Mouse (Mus musculus) hindbrain, embryonic 15.5 days (tissue): ENCODE data around the gene Akap10. TPM values are rescaled to one million over a fixed set of nuclear protein-coding genes. Genes with fewer than 3 reads are reported as not detected.

Experiments used
- ATAC-seq: fragments of 200-750 bp; cut with Nextera tagmentation; 2 replicates; pipeline ENCODE4 v1.8.0; 2017; ENCODE audit warnings: low read depth, moderate number of reproducible peaks, moderate TSS enrichment; ENCODE audit not compliant: low FRiP score
- H3K27ac ChIP-seq: fragments of 300-500 bp; sonication (generic); replicated peaks from 2 replicates; pipeline ENCODE4 v1.5.1; 2015; ENCODE audit warnings: mild to moderate bottlenecking, inconsistent platforms
- H3K27me3 ChIP-seq: fragments of 300-500 bp; sonication (generic); 2 replicates; pipeline ENCODE4 v1.6.1; 2015; ENCODE audit warnings: control low read depth, inconsistent platforms
- H3K36me3 ChIP-seq: fragments of 300-500 bp; sonication (generic); 2 replicates; pipeline ENCODE4 v1.6.1; 2015; ENCODE audit warnings: control low read depth, inconsistent platforms
- H3K4me1 ChIP-seq: fragments of 300-500 bp; sonication (generic); replicated peaks from 2 replicates; pipeline ENCODE4 v1.6.1; 2015; ENCODE audit warnings: control low read depth, inconsistent platforms
- H3K4me2 ChIP-seq: fragments of 300-500 bp; sonication (generic); 2 replicates; pipeline ENCODE4 v1.6.1; 2015; ENCODE audit warnings: moderate library complexity, mild to moderate bottlenecking, inconsistent platforms
- H3K4me3 ChIP-seq: fragments of 300-500 bp; sonication (generic); 2 replicates; pipeline ENCODE4 v1.5.1; 2015; ENCODE audit warnings: mild to moderate bottlenecking, inconsistent platforms
- H3K9ac ChIP-seq: fragments of 300-500 bp; sonication (generic); 2 replicates; pipeline ENCODE4 v1.6.1; 2015; ENCODE audit warnings: inconsistent platforms
- H3K9me3 ChIP-seq: fragments of 300-500 bp; sonication (generic); 2 replicates; pipeline ENCODE4 v1.6.1; 2016; ENCODE audit warnings: control low read depth, inconsistent platforms
- WGBS: fragments of 180-500 bp; shearing (Covaris S2); methylation state at CpG from one replicate; pipeline ENCODE4 v1.1.7; 2015; 5-methylcytosine and 5-hydroxymethylcytosine counted together
- polyA plus RNA-seq: library from polyadenylated mRNA; unstranded; fragments of >200 nt; fragmentation: Nextera tagmentation; extraction: Ambion mirVana; gene quantifications from 2 replicates; pipeline ENCODE4 v1.2.1, GENCODE M21; 2015

Akap10 gene
- polyA plus RNA-seq, 1 experiment from 2014 or later: 12.9 TPM

DNA sequence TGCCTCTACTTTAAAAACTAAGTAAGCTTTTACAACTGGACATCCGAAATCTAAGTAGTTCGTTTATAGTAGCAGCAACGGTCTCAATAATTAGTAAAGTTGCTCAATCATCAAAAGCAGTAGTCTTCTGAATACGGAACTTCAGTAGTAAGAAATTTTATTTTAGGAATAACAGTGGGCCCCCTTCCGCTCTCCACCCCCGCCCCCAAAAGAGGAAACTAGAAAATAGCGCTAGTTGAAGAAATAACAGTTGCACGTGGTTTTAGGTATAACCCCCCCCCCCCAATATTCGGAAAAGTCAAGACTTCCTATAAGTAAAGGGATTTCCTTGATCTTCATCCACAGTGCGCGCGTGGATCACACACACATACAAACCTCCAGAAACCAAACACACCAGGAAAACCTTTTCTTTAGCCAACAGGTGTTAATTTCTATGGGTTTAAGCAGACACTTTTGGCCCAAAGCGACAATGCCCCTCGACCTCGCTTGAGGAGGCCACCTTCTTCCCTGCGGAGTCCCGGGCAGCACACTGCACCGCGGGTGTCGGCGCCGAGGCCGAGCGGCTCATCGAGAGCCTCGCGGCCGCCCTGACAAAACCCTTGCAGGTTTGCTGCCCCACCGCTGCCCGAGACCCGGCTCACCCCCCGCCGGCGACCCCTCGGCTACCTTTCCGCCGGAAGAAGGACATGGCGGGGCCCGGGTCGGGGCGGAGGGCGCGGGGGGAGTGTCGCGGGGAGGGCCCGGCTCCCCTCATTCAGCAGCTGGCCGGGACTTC lies 542 bp downstream of the Akap10 start:
- H3K36me3 ChIP-seq: no peaks in the 10 kb centered on the region
- H3K4me1 ChIP-seq: peaks cover 25% of the 10 kb centered on the region
- peak overlapping the region; percentile 62 for H3K4me2 ChIP-seq
- peak overlapping the region; percentile 95 for H3K4me3 ChIP-seq
- ATAC-seq: peak; percentile 77
- no peaks in the 10 kb centered on the region for H3K27me3 ChIP-seq
- peak overlapping the region; percentile 87 for H3K9ac ChIP-seq
- peak overlapping the region; percentile 97 for H3K27ac ChIP-seq
- H3K9me3 ChIP-seq: no peaks in the 10 kb centered on the region
- WGBS: 2% methylated on average over 47 of the region's 47 CpGs

DNA sequence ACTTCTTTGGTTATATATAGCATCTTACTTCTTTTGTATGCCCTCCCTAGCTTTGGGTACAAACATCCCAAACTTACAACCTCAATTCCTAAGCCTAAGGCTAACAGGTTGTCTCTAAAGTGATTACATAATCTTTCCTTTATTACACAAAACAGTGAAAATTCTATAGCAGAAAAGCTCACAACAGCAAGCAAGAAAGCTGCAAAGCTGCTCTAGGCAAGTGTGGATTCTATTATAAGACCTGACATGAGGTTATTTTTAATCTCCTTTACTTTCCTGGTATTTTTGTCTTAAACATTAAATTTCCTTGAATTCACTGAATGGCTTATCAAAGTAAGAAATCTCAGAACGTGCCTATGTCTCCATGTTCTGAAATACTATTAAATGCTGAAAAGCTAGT lies 6.7 kb downstream of the Akap10 start:
- no peak overlapping the region for H3K9ac ChIP-seq
- no peaks in the 10 kb centered on the region for H3K9me3 ChIP-seq
- no peak overlapping the region for H3K4me3 ChIP-seq
- ATAC-seq: no peak
- no peaks in the 10 kb centered on the region for H3K27me3 ChIP-seq
- 91% methylated on average over 1 of the region's 1 CpGs for WGBS
- H3K36me3 ChIP-seq: peaks cover 12% of the 10 kb centered on the region; the same call in 1 of the 2 replicates
- H3K4me1 ChIP-seq: peaks cover 5% of the 10 kb centered on the region
- no peak overlapping the region for H3K4me2 ChIP-seq
- H3K27ac ChIP-seq: no peak overlapping the region

DNA sequence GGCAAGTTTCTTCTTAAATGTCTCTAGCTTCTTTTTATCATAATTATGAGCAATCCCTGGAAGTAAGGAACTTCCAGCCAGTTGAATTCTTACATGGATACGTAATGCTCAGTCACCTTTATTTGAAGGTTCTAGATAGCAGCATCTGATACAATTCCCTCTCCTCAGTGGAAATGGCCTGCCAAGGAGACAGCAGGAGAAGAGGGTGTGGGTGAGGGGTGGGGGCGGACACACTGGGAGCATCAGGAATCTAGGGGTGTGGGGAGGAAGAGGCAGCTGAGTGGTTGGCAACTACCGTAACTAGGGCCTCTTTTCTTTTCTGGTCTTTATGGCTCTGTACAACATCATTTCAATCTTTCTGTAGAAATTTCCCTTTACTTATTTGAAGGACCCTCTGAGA lies 10.3 kb downstream of the Akap10 start:
- Histone ChIP-seq H3K27me3 (no peaks in the 10 kb centered on the region), H3K9me3 (no peaks in the 10 kb centered on the region), H3K9ac (no peak overlapping the region), H3K27ac (no peak overlapping the region), H3K4me1 (no peaks in the 10 kb centered on the region), H3K4me2 (no peak overlapping the region), H3K4me3 (no peak overlapping the region), H3K36me3 (peaks cover 25% of the 10 kb centered on the region)
- WGBS: 92% methylated on average over 3 of the region's 3 CpGs
- ATAC-seq: no peak

DNA sequence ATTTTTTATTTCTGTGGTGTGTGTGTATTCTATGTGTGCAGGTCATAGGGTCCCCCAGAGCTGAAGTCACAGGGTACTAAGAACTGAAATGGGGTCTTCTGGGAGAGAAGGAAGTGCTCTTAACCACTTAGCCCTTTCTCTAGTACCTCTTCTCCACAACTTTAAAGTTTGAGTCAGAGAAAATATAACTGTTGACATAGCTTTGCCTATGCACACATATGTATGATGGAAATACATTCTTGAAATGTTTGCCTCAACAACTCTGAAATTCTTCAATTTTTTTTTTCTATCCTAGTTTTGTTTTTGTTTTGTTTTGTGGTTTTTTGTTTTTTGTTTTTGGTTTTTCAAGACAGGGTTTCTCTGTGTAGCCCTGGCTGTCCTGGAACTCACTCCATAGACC lies 21.7 kb downstream of the Akap10 start:
- no peak for ATAC-seq
- H3K9ac ChIP-seq: no peak overlapping the region
- H3K27me3 ChIP-seq: no peaks in the 10 kb centered on the region
- H3K27ac ChIP-seq: no peak overlapping the region
- H3K36me3 ChIP-seq: peaks cover 40% of the 10 kb centered on the region
- no peak overlapping the region for H3K4me3 ChIP-seq
- no peaks in the 10 kb centered on the region for H3K4me1 ChIP-seq
- no peak overlapping the region for H3K4me2 ChIP-seq
- no peaks in the 10 kb centered on the region for H3K9me3 ChIP-seq

DNA sequence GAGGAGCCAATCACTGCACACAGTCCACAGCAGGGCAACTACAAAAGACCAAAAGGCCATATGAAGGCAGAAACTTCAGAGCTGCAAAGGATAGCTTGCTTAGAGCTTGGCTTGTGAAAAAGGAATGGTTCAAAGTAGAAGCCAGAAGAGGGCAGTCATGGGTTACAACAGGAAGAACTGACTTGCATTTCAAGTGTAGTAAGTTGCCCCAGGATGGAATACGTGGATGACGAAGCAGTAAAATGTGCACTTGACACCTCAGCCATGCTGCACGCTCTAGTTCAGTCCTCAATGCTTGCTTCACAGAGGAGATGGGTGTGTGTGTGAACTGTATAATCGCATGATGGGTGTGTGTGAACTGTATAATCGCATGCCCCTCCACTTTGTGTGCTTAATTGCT lies 47.9 kb downstream of the Akap10 start:
- Histone ChIP-seq H3K4me2 (no peak overlapping the region), H3K9ac (no peak overlapping the region), H3K4me1 (no peaks in the 10 kb centered on the region), H3K27me3 (no peaks in the 10 kb centered on the region), H3K9me3 (no peaks in the 10 kb centered on the region), H3K27ac (no peak overlapping the region), H3K4me3 (no peak overlapping the region), H3K36me3 (peaks cover 25% of the 10 kb centered on the region)
- 76% methylated on average over 5 of the region's 5 CpGs for WGBS
- no peak for ATAC-seq

DNA sequence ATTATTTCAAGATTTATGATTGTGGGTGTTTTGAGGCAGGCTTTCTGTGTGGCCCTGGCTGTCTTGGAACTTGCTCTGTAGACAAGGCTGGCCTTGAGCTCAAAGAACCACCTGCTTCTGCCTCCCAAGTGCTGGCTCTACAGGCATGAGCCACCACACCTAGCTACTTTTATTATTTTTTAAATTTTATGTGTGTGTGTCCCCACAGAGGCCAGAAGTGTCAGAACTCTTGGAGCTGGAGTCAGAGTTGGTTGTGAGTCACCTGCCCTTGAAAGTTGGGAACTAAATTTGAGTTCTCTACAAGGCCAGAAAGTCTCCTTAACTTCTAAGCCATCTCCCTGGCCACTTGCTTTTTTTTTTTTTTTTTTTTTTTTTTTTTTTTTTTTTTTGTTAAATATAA lies 50.1 kb downstream of the Akap10 start:
- Histone ChIP-seq H3K4me2 (no peak overlapping the region), H3K27ac (no peak overlapping the region), H3K4me1 (no peaks in the 10 kb centered on the region), H3K9me3 (no peaks in the 10 kb centered on the region), H3K4me3 (no peak overlapping the region), H3K9ac (no peak overlapping the region), H3K27me3 (no peaks in the 10 kb centered on the region), H3K36me3 (peaks cover 33% of the 10 kb centered on the region)
- no peak for ATAC-seq

DNA sequence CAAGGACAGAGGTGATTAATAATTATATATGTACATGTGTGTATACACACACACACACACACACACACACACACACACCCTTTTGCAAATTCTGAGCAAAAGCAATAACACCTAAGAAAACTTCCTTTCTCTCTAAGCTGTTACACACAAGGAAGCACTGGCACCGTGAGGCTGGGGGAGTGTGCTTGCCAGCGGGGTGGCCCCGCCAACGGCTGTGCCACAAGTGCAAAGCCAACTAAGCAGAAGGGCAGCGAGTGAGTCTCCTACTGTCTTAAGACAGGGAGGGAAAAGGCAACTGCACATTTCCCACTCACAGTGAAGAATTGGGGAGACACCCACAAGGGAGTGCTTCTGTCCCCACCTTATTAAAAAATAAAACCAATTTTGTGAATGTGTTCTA lies 58.2 kb downstream of the Akap10 start:
- no peaks in the 10 kb centered on the region for H3K9me3 ChIP-seq
- ATAC-seq: no peak

DNA sequence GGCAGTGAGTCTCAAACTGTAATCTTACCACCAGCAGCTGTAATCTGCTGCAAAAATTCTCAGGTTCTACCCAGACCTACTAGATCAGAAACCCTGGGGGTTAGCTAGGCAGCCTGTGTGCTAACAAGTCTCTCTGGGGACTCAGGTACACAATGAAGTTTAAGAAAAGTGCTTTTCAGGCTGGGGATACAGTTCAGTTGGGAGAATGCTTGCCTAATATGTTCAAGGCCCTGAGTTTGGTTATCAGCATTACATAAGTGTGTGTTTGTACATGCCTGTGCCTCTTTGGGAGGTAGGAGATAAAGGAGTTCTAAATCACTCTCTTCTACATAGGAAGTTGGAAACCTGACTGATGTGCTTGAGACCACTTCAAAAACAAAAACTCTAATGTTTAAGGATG lies 63.2 kb downstream of the Akap10 start:
- Histone ChIP-seq H3K27me3 (no peaks in the 10 kb centered on the region), H3K4me3 (no peak overlapping the region), H3K4me2 (no peak overlapping the region), H3K4me1 (no peaks in the 10 kb centered on the region), H3K36me3 (peaks cover 23% of the 10 kb centered on the region), H3K9ac (no peak overlapping the region), H3K27ac (no peak overlapping the region), H3K9me3 (no peaks in the 10 kb centered on the region)
- no peak for ATAC-seq

More for the DNA sequence above, 58.2 kb downstream of the Akap10 start:
- no peak overlapping the region for H3K9ac ChIP-seq
- H3K27me3 ChIP-seq: no peaks in the 10 kb centered on the region
- H3K4me3 ChIP-seq: no peak overlapping the region
- H3K4me1 ChIP-seq: no peaks in the 10 kb centered on the region
- H3K27ac ChIP-seq: no peak overlapping the region
- WGBS: 88% methylated on average over 5 of the region's 5 CpGs
- H3K36me3 ChIP-seq: peaks cover 63% of the 10 kb centered on the region
- H3K4me2 ChIP-seq: no peak overlapping the region

DNA sequence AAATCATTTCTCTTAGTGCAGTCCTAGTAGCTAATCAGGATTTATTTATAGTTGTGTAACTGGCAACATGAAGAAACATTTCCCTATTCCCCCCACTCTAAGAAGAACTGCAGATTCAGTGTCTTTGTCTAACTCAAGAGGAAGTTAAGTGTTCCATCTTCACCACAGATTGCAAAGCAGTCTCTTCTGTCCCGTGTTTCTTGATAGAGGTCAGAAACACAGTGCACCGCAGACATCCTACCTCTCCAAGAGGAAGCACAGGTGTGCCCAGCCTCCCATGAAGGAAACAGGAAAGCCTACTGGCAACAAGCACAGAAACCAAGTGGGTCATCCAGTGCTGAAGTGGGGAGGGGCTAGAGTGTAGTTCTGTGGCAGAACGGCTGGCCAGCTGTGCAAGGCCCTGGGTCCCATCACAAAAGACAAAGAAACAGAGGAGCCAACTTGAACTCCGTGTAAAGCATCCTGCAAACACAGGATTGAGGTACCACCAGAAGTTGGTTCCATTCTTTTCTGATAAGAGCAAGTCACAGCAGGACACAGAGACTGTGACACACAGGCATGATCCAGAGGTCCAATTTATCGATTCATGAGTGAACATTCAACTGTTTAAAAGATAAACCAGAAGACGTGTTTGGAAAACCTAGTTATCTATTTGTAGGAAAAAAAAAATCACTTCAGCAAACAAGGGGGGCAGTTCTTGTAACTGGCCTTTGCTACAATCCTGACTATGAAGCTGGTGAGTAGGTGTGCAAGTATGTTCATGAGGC lies 68.1 kb downstream of the Akap10 start:
- Histone ChIP-seq H3K4me1 (no peaks in the 10 kb centered on the region), H3K36me3 (no peaks in the 10 kb centered on the region), H3K4me3 (no peak overlapping the region), H3K27ac (no peak overlapping the region), H3K27me3 (no peaks in the 10 kb centered on the region), H3K4me2 (no peak overlapping the region), H3K9ac (no peak overlapping the region), H3K9me3 (no peaks in the 10 kb centered on the region)
- 84% methylated on average over 6 of the region's 6 CpGs for WGBS
- ATAC-seq: no peak

DNA sequence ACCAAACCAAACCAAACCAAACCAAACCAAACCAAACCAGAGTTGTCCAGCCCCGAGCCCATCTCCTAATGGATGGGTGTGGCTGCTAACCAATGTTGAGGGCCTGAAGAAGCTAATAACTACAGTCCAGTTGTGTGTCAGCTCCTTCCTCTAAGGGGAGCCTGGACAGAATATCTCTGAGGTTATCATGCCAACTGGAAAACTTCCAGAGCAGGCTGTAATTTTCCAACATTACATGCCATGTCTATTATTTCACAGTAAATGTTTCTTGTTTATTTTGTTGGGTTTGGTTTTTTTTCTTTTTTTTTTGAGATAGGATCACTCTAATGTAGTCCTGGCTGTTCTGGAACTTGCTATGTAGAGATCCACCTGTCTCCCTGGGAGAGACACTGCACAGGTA lies 70.7 kb downstream of the Akap10 start:
- no peak for ATAC-seq
- no peak overlapping the region for H3K9ac ChIP-seq
- 84% methylated on average over 1 of the region's 1 CpGs for WGBS

DNA sequence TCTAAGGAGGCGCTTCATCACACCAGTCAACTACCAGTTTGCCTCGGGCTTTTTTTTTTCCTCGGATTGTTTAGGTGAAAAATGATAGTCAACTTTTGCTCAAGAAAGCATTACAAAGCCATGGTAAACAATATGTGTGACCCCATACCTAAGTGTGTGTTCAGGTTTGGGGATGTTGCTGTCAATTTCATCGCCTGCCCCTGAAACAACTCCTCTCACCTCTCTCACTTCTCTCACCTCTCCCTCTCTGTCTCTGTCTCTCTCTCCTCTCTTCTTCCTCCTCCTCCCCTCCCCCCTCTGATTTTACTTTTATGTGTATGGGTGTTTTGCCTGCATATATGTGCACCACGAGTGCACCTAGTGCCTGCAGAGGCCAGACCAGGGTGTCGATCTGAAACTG lies 74.5 kb downstream of the Akap10 start:
- peak overlapping the region; percentile 97 for H3K9ac ChIP-seq
- no peaks in the 10 kb centered on the region for H3K27me3 ChIP-seq
- H3K4me1 ChIP-seq: peaks cover 17% of the 10 kb centered on the region
- H3K27ac ChIP-seq: peak overlapping the region; percentile 95
- 46% methylated on average over 6 of the region's 6 CpGs for WGBS
- no peaks in the 10 kb centered on the region for H3K9me3 ChIP-seq
- peak overlapping the region; percentile 75 for H3K4me3 ChIP-seq
- H3K36me3 ChIP-seq: 0 out of 2 replicates have a peak, but pooled peaks cover 2% of the 10 kb centered on the region
- ATAC-seq: no peak
- peak overlapping the region; percentile 73 for H3K4me2 ChIP-seq

More for the DNA sequence above, 70.7 kb downstream of the Akap10 start:
- Histone ChIP-seq H3K27ac (no peak overlapping the region), H3K4me1 (no peaks in the 10 kb centered on the region), H3K9me3 (no peaks in the 10 kb centered on the region), H3K4me3 (no peak overlapping the region), H3K27me3 (no peaks in the 10 kb centered on the region), H3K36me3 (no peaks in the 10 kb centered on the region), H3K4me2 (no peak overlapping the region)

DNA sequence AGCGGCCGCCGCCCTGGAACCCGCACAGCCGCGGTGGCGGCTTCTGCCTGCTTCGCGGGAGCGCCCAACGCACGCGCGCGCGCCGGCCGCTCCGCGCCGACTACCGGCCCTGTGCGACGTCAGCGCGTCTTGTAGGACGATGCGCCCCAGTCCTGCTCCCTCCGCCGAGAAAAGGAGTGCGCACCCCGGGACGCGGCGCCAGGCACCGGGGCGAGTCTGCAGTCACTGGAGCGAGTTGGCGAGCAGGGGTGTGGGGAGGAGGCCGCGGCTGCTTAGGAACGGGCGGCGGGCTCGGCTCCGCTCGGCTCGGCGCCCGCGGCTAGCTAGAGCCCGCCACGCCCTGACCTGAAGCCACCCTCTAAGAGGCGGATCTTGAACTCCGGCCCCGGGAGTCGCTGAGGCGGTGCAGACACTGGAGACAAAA lies 75.1 kb downstream of the Akap10 start, which contains the start of gene Ulk2:
Ulk2 (minus strand) TSS at position 86 of the 424 bp plus-strand sequence.
- no peaks in the 10 kb centered on the region for H3K27me3 ChIP-seq
- peak within 1 kb of the TSS; percentile 95 for H3K27ac ChIP-seq
- H3K36me3 ChIP-seq: 0 out of 2 replicates have a peak, but pooled peaks cover 3% of the 10 kb centered on the region
- WGBS: 0% methylated on average over 57 of the region's 58 CpGs
- H3K4me3 ChIP-seq: peak within 1 kb of the TSS; percentile 75
- H3K4me2 ChIP-seq: peak within 1 kb of the TSS; percentile 73
- peak; percentile 93 for ATAC-seq
- peak within 1 kb of the TSS; percentile 97 for H3K9ac ChIP-seq
- H3K9me3 ChIP-seq: no peaks in the 10 kb centered on the region
- peaks cover 22% of the 10 kb centered on the region for H3K4me1 ChIP-seq
